Mouse (Mus musculus) spleen, postnatal 0 days (tissue): ENCODE results near the gene Gm7876. TPM values are rescaled to one million over a fixed set of nuclear protein-coding genes. Genes with fewer than 3 reads are reported as not detected.

Source experiments
- polyA plus RNA-seq: library from polyadenylated mRNA; unstranded; fragments of >200 nt; fragmentation: Nextera tagmentation; extraction: Ambion mirVana; gene quantifications from 2 replicates; pipeline ENCODE4 v1.2.1, GENCODE M21; 2015

Gene Gm7876
- polyA plus RNA-seq, result not detected in 2 replicates

GRCm38 (mm10) chr14:4708938-4709337 lies at the start of gene Gm7876:
TSS of gene Gm7876 (plus strand) at chr14:4709238.

GRCm38 (mm10) chr14:4663892-4664291 lies 45.1 kb upstream of the Gm7876 start, which contains the start of gene Gm3239:
TSS of gene Gm3239 (plus strand) at chr14:4664192.

GRCm38 (mm10) chr14:4726038-4726880 lies 17.2 kb downstream of the Gm7876 start, which contains the start of gene Gm3252:
TSS of gene Gm3252 (plus strand) at chr14:4726775.

Other genes with a start within 250 kb of the Gm7876 start
- not detected in 2 replicates for gene Gm3182, start 227.5 kb upstream of the Gm7876 start, polyA plus RNA-seq
- gene Gm3047, start 153.8 kb upstream of the Gm7876 start, polyA plus RNA-seq, result not detected in 2 replicates
- not detected in 2 replicates for gene Gm8159, start 76.9 kb upstream of the Gm7876 start, polyA plus RNA-seq
- gene Gm3239, start 45.0 kb upstream of the Gm7876 start, polyA plus RNA-seq, result not detected in 2 replicates
- gene Gm3252, start 17.5 kb downstream of the Gm7876 start, polyA plus RNA-seq, result not detected in 2 replicates
- gene Gm9602, start 67.1 kb downstream of the Gm7876 start, polyA plus RNA-seq, result not detected in 2 replicates
- gene Gm3269, start 128.9 kb downstream of the Gm7876 start, polyA plus RNA-seq, result not detected in 2 replicates
- gene Gm3264, start 146.3 kb downstream of the Gm7876 start, polyA plus RNA-seq, result not detected in 2 replicates
- not detected in 2 replicates for gene Gm3278, start 183.2 kb downstream of the Gm7876 start, polyA plus RNA-seq